Comparison of ENCODE assay signal across 8 mouse cellular contexts in genomic region chr13:85189644-85190121, GRCm38 (mm10). TPM values are rescaled to one million over a fixed set of nuclear protein-coding genes. Genes with fewer than 3 reads are reported as not detected.
DNase-seq lines count a peak whose midpoint lies in the region; ATAC-seq and TF ChIP-seq lines count a peak whose summit lies in the region.

No protein-coding gene starts in this region.

- no peaks in the 10 kb centered on the region for H3K27me3 ChIP-seq in heart, embryonic 12.5 days (replicated peaks)
- no peaks in the 10 kb centered on the region for H3K27me3 ChIP-seq in ES-Bruce4 (ENCODE audit: control insufficient read depth, insufficient read depth, low read length, poor library complexity, severe bottlenecking)
- no peaks in the 10 kb centered on the region for H3K27me3 ChIP-seq in embryonic facial prominence, embryonic 14.5 days (replicated peaks; ENCODE audit: control insufficient read depth, insufficient read depth, low read length)
- H3K27me3 ChIP-seq in intestine, embryonic 16.5 days (replicated peaks; ENCODE audit: control insufficient read depth, insufficient read depth, low read length), result no peaks in the 10 kb centered on the region

- peak overlapping the region; percentile 89 for H3K4me2 ChIP-seq in heart, embryonic 12.5 days
- H3K4me2 ChIP-seq in embryonic facial prominence, embryonic 14.5 days (ENCODE audit: low read depth, low read length), result peak overlapping the region; percentile 73
- H3K4me2 ChIP-seq in intestine, embryonic 16.5 days (ENCODE audit: low read depth, low read length), result peak overlapping the region; percentile 78

- no peak for TF ChIP-seq EP300 in ES-Bruce4 (IDR thresholded peaks at IDR 0.05; ENCODE audit: insufficient read depth, low read depth, low read length)

- intact Hi-C loops in heart, postnatal 10 days (cut with DNase I), result loop anchor here (10.0 kb wide), 1 partner anchor 855 kb away; the partner anchor contains the start of gene Cox7c

- H3K9me3 ChIP-seq in heart, embryonic 12.5 days (replicated peaks), result no peaks in the 10 kb centered on the region
- peaks cover 8% of the 10 kb centered on the region for H3K9me3 ChIP-seq in ES-Bruce4 (replicated peaks; ENCODE audit: control insufficient read depth, insufficient read depth, low read length, poor library complexity, severe bottlenecking)
- H3K9me3 ChIP-seq in embryonic facial prominence, embryonic 14.5 days (ENCODE audit: control insufficient read depth, low read length), result no peaks in the 10 kb centered on the region
- H3K9me3 ChIP-seq in intestine, embryonic 16.5 days (ENCODE audit: control insufficient read depth, low read length), result no peaks in the 10 kb centered on the region

- peak overlapping the region; percentile 90 for H3K9ac ChIP-seq in heart, embryonic 12.5 days
- peak overlapping the region; percentile 63 for H3K9ac ChIP-seq in ES-Bruce4 (ENCODE audit: low read depth, poor library complexity, severe bottlenecking)
- H3K9ac ChIP-seq in embryonic facial prominence, embryonic 14.5 days (ENCODE audit: low read depth, low read length), result peak overlapping the region; percentile 90
- peak overlapping the region; percentile 85 for H3K9ac ChIP-seq in intestine, embryonic 16.5 days (ENCODE audit: low read depth, low read length)

- no peak for TF ChIP-seq POLR2A in ES-Bruce4 (IDR thresholded peaks at IDR 0.05; ENCODE audit: insufficient read depth, low read length)

- no peak for TF ChIP-seq CTCF in ES-Bruce4 (IDR thresholded peaks at IDR 0.05; ENCODE audit: low read depth, low read length)

- peak; percentile 81 for ATAC-seq in heart, embryonic 12.5 days (ENCODE audit: insufficient number of reproducible peaks, low FRiP score)
- ATAC-seq in embryonic facial prominence, embryonic 14.5 days (ENCODE audit: low read depth), result no peak; the same call in 1 of the 2 replicates
- peak; percentile 88 for ATAC-seq in intestine, embryonic 16.5 days
- peak; percentile 72 for ATAC-seq in megakaryocyte-erythroid progenitor cell, adult 5-6 weeks (replicated peaks; ENCODE audit: low FRiP score, low TSS enrichment, poor library complexity, severe bottlenecking)

- peak overlapping the region; percentile 96 for H3K4me3 ChIP-seq in heart, embryonic 12.5 days
- H3K4me3 ChIP-seq in ES-Bruce4 (ENCODE audit: low read depth, low read length), result peak overlapping the region; percentile 96
- H3K4me3 ChIP-seq in embryonic facial prominence, embryonic 14.5 days (ENCODE audit: low read depth, low read length), result peak overlapping the region; percentile 78
- peak overlapping the region; percentile 85 for H3K4me3 ChIP-seq in intestine, embryonic 16.5 days (ENCODE audit: low read length)

- H3K27ac ChIP-seq in heart, embryonic 12.5 days (ENCODE audit: poor library complexity, severe bottlenecking), result peak overlapping the region; percentile 89
- no peak overlapping the region for H3K27ac ChIP-seq in ES-Bruce4 (ENCODE audit: insufficient read depth, low read length)
- peak overlapping the region; percentile 74 for H3K27ac ChIP-seq in embryonic facial prominence, embryonic 14.5 days (replicated peaks; ENCODE audit: low read depth, low read length)
- peak overlapping the region; percentile 73 for H3K27ac ChIP-seq in intestine, embryonic 16.5 days (ENCODE audit: low read length)

- DNase-seq in heart, postnatal 10 days, result no peak
- DNase-seq in embryonic facial prominence, embryonic 14.5 days (ENCODE audit: low spot score), result peak; percentile 28
- no peak for DNase-seq in cerebellum, postnatal 4 days (ENCODE audit: low spot score in 2 of 2)
- DNase-seq in frontal cortex, postnatal 36 days (ENCODE audit: low spot score in 2 of 2), result no peak

- no peaks in the 10 kb centered on the region for H3K4me1 ChIP-seq in heart, embryonic 12.5 days (replicated peaks)
- no peaks in the 10 kb centered on the region for H3K4me1 ChIP-seq in ES-Bruce4 (ENCODE audit: control insufficient read depth, insufficient read depth, low read length)
- no peaks in the 10 kb centered on the region for H3K4me1 ChIP-seq in embryonic facial prominence, embryonic 14.5 days (ENCODE audit: control insufficient read depth, insufficient read depth, low read length)
- no peaks in the 10 kb centered on the region for H3K4me1 ChIP-seq in intestine, embryonic 16.5 days (ENCODE audit: control insufficient read depth, insufficient read depth, low read length)

- under 1% methylated on average over 17 of the region's 17 CpGs for WGBS in heart, embryonic 12.5 days
- under 1% methylated on average over 17 of the region's 17 CpGs for WGBS in embryonic facial prominence, embryonic 14.5 days
- WGBS in intestine, embryonic 16.5 days, result 2% methylated on average over 17 of the region's 17 CpGs

- H3K36me3 ChIP-seq in heart, embryonic 12.5 days, result peaks cover 17% of the 10 kb centered on the region
- peaks cover 6% of the 10 kb centered on the region for H3K36me3 ChIP-seq in ES-Bruce4 (ENCODE audit: control insufficient read depth, insufficient read depth, low read length, poor library complexity, severe bottlenecking)
- H3K36me3 ChIP-seq in embryonic facial prominence, embryonic 14.5 days (ENCODE audit: control insufficient read depth, insufficient read depth, low read length), result peaks cover 23% of the 10 kb centered on the region
- no peaks in the 10 kb centered on the region for H3K36me3 ChIP-seq in intestine, embryonic 16.5 days (ENCODE audit: control insufficient read depth, insufficient read depth, low read length)

RNA-seq across cellular contexts. Expression of gene Ccnh, which starts 0.5 kb away (rescaled TPM):
- 69.5 and 70.1 TPM in 2 replicates for polyA plus RNA-seq in heart, embryonic 12.5 days (2016; fragmentation: Nextera tagmentation; extraction: Ambion mirVana)
- total RNA-seq in heart, postnatal 10 days (2021), result 10 to 100 TPM; 25.5 to 35.2 TPM
- polyA plus RNA-seq in ES-Bruce4 (2011; ENCODE audit: insufficient read depth, insufficient read length, low read depth, missing spikeins), result 88.6 and 99.4 TPM in 2 replicates
- polyA plus RNA-seq in embryonic facial prominence, embryonic 14.5 days (2014; fragmentation: Nextera tagmentation; extraction: Ambion mirVana), result 76.4 and 82.8 TPM in 2 replicates
- polyA plus RNA-seq in intestine, embryonic 16.5 days (2015; fragmentation: Nextera tagmentation; extraction: Ambion mirVana), result 74.5 and 78.2 TPM in 2 replicates
- 54.3 and 81.8 TPM in 2 replicates for total RNA-seq in megakaryocyte-erythroid progenitor cell, adult 5-6 weeks (2014; fragmentation: Nextera tagmentation)
- 74.1 and 98.9 TPM in 2 replicates for total RNA-seq in megakaryocyte-erythroid progenitor cell, adult 5-6 weeks (2017)
